Mouse (Mus musculus) lung, adult 2 months (tissue): ENCODE results near the gene Zg16.

Source experiments
- CTCF ChIP-seq: fragments of 200-500 bp; IDR thresholded peaks from 2 replicates; pipeline ENCODE4 v1.5.1; 2011; ENCODE audit warnings: mild to moderate bottlenecking, low read length, control low read depth; ENCODE audit not compliant: insufficient read depth
- POLR2A ChIP-seq: fragments of 200-500 bp; IDR thresholded peaks from 2 replicates; pipeline ENCODE4 v1.6.1; 2011; ENCODE audit warnings: low read depth, mild to moderate bottlenecking, control low read depth, low read length, borderline replicate concordance; ENCODE audit errors: extremely low read depth

DNA sequence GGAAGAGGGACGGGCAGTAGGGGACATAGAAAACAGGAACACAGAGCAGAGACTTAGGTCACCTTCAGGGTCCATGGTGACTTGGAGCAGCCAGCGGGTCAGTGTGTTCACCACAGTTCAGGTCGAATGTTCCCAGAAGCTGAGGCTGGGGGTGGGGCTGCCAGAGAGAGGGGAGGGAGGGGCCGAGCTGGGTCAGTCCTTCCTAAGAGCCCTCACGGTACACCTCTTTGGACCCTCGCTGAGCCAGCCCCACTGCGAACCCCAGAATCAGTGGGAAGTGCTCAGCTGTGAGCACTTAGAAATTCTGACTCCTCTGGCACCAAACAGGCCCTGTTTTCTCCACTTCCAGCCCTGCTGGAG, 34.8 kb upstream of the Zg16 start, which contains the start of gene Qprt:
- no peak for TF ChIP-seq CTCF
- TF ChIP-seq POLR2A = no peak
